Mouse (Mus musculus) C2C12 (cell line): ENCODE data around the gene Acvrl1.

Experiments used
- CEBPB ChIP-seq: IDR thresholded peaks from one replicate; pipeline ENCODE4 v1.6.1; 2011; ENCODE audit warnings: low read depth, mild to moderate bottlenecking, control low read depth, moderate library complexity
- CTCF ChIP-seq: IDR thresholded peaks from one replicate; pipeline ENCODE4 v1.5.1; 2011; ENCODE audit not compliant: control insufficient read depth, insufficient read depth, insufficient read length
- MAX ChIP-seq: IDR thresholded peaks from one replicate; pipeline ENCODE4 v1.6.1; 2011; ENCODE audit warnings: mild to moderate bottlenecking, control low read depth

DNA sequence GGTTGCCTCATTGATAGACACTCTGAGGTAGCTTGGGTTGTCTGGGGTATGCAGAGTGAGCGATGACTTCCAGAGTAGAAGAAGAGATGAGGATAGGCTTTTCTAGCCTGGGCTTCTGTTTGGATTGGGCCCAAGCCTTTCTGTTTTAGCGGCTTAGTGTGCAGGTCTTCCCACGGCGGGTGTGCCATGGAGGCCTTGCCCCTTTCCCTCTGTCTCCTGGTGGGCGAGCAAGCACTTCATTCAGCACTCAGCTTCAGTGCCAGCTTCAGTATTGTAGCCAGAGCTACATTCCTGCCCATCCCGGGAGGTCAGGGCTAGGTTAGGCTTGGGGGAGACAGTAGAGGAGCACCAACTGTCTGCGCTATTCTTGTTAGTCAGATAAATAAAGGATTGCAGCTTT is 64.3 kb downstream of the Acvrl1 start:
- TF ChIP-seq CTCF (no peak), MAX (no peak), CEBPB (no peak)
